Mouse (Mus musculus) bone marrow, adult 2 months (tissue): ENCODE results near the gene Hhip.

Experiments used
- CTCF ChIP-seq: fragments of 200-500 bp; IDR thresholded peaks from 2 replicates; pipeline ENCODE4 v1.5.1; 2011; ENCODE audit warnings: low read length, control low read depth; ENCODE audit not compliant: control insufficient read depth, insufficient read depth
- POLR2A ChIP-seq: fragments of 200-500 bp; IDR thresholded peaks from 2 replicates; pipeline ENCODE4 v1.6.1; 2011; ENCODE audit warnings: low read depth, mild to moderate bottlenecking, control low read depth, low read length, borderline replicate concordance; ENCODE audit not compliant: control insufficient read depth

- no peak for TF ChIP-seq POLR2A
- TF ChIP-seq CTCF: no peak
These were observed 8.4 kb downstream of the Hhip start for GRCm38 (mm10) chr8:80049256-80050005.
